Mouse (Mus musculus) olfactory bulb, adult 2 months (tissue): ENCODE results near the gene Trpm3.

Source experiments
- CTCF ChIP-seq: fragments of 200-500 bp; IDR thresholded peaks from 2 replicates; pipeline ENCODE4 v1.5.1; 2012; ENCODE audit warnings: low read depth, mild to moderate bottlenecking, low read length, moderate library complexity; ENCODE audit not compliant: insufficient read depth
- POLR2A ChIP-seq: fragments of 200-500 bp; IDR thresholded peaks from 2 replicates; pipeline ENCODE4 v1.6.1; 2012; ENCODE audit warnings: mild to moderate bottlenecking, low read depth, low read length, moderate library complexity; ENCODE audit not compliant: insufficient read depth

DNA sequence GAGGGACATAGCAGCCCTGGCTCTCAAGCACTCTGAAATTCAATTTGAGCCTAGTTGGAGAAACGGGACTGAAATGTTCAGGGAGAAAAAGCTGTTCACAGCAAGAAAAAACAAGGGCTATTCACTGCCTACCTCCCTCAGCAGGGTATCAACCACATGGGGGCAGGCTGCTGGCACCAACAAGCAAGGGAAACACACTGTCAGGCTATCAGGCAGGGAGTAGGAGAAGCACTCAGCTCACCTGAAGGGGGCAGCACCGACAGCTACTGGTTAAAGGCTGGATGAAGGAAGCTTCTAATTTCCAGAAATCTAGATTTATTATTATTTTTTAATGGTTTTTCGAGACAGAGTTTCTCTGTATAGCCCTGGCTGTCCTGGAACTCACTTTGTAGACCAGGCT, 876.7 kb downstream of the Trpm3 start:
- no peak for TF ChIP-seq POLR2A
- no peak for TF ChIP-seq CTCF
